Mouse (Mus musculus): ENCODE data around the gene Schip1.

- TF ChIP-seq CTCF (IDR thresholded peaks at IDR 0.05; ENCODE audit: low read depth): no peak
- no peak for TF ChIP-seq EP300 (IDR thresholded peaks at IDR 0.05; ENCODE audit: low read depth)
Measured at GRCm38 (mm10) chr3:68488316-68488715, 423.7 kb downstream of the Schip1 start.
